In the genomic region with DNA sequence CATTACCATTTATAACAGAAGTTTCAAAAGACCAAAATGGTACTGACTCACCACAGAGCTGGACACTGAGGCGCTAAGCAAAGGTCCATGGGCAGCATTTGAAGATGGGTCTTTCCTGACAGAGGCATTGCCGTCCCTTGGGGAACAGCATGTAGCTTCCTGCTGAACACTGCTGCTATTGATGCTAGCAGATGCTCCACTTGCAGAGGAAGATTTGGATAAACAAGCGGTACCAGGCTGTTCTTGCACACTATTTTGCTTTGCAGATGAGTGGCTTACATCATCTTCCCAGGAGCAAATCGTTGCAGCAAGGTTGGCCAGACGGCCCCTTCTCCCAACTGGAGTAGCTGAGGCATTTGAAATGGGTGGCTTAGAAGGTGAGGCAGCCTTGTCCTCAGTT, we compare ENCODE assay signal across 15 mouse cellular contexts. TPM values are rescaled to one million over a fixed set of nuclear protein-coding genes. Genes with fewer than 3 reads are reported as not detected.
A peak's percentile ranks its signal among the peaks of the same experiment; 100 is the strongest.
DNase-seq lines count a peak whose midpoint lies in the region; ATAC-seq and TF ChIP-seq lines count a peak whose summit lies in the region.
"Had no signal": no experiment of that assay in that cellular context is flagged by ENCODE, and none has a peak within 500 bp of the region (broad histone marks: within the 10 kb centered on the region; RNA-seq: fewer than 3 reads in every experiment).

No protein-coding gene starts in this region.

- H3K4me3 ChIP-seq in hindbrain, postnatal 0 days (ENCODE audit: low read length), result no peak overlapping the region
- no peak overlapping the region for H3K4me3 ChIP-seq in hindbrain, embryonic 16.5 days (ENCODE audit: low read length)
- H3K4me3 ChIP-seq: embryonic facial prominence, embryonic 15.5 days; forebrain, embryonic 15.5 days; hindbrain, embryonic 15.5 days had no signal

- 74% methylated on average over 5 of the region's 5 CpGs for WGBS in hindbrain, postnatal 0 days
- 80% methylated on average over 5 of the region's 5 CpGs for WGBS in hindbrain, embryonic 16.5 days

- no peak overlapping the region for H3K9ac ChIP-seq in hindbrain, postnatal 0 days (replicated peaks; ENCODE audit: low read length)
- no peak overlapping the region for H3K9ac ChIP-seq in hindbrain, embryonic 16.5 days (ENCODE audit: low read depth, low read length)
- H3K9ac ChIP-seq: embryonic facial prominence, embryonic 15.5 days; forebrain, embryonic 15.5 days; hindbrain, embryonic 15.5 days had no signal

- H3K27me3 ChIP-seq in hindbrain, postnatal 0 days (ENCODE audit: insufficient read depth, low read length), result no peaks in the 10 kb centered on the region
- H3K27me3 ChIP-seq in hindbrain, embryonic 16.5 days (replicated peaks; ENCODE audit: control insufficient read depth, insufficient read depth, low read length), result no peaks in the 10 kb centered on the region
- H3K27me3 ChIP-seq: embryonic facial prominence, embryonic 15.5 days; forebrain, embryonic 15.5 days; hindbrain, embryonic 15.5 days had no signal

- no peak for TF ChIP-seq CTCF in hindbrain, postnatal 0 days (IDR thresholded peaks at IDR 0.05; ENCODE audit: low read depth)

- ATAC-seq in hindbrain, postnatal 0 days, result no peak
- ATAC-seq in hindbrain, embryonic 16.5 days, result no peak
- ATAC-seq: forebrain, embryonic 15.5 days had no signal

- no peak overlapping the region for H3K27ac ChIP-seq in hindbrain, postnatal 0 days
- no peak overlapping the region for H3K27ac ChIP-seq in hindbrain, embryonic 16.5 days (ENCODE audit: low read depth, low read length)
- H3K27ac ChIP-seq: embryonic facial prominence, embryonic 15.5 days; forebrain, embryonic 15.5 days; hindbrain, embryonic 15.5 days; macrophage had no signal

- H3K4me2 ChIP-seq in hindbrain, postnatal 0 days (ENCODE audit: low read depth, low read length), result no peak overlapping the region
- no peak overlapping the region for H3K4me2 ChIP-seq in hindbrain, embryonic 16.5 days (ENCODE audit: low read length)
- H3K4me2 ChIP-seq: embryonic facial prominence, embryonic 15.5 days; forebrain, embryonic 15.5 days; hindbrain, embryonic 15.5 days had no signal

- H3K9me3 ChIP-seq in hindbrain, postnatal 0 days (ENCODE audit: low read length), result no peaks in the 10 kb centered on the region
- no peaks in the 10 kb centered on the region for H3K9me3 ChIP-seq in hindbrain, embryonic 16.5 days (ENCODE audit: control insufficient read depth, low read length)
- H3K9me3 ChIP-seq: embryonic facial prominence, embryonic 15.5 days; forebrain, embryonic 15.5 days; hindbrain, embryonic 15.5 days had no signal

- no peaks in the 10 kb centered on the region for H3K36me3 ChIP-seq in hindbrain, postnatal 0 days (ENCODE audit: insufficient read depth, low read length)
- H3K36me3 ChIP-seq in hindbrain, embryonic 16.5 days (ENCODE audit: control insufficient read depth, insufficient read depth, low read length), result 0 out of 2 replicates have a peak, but pooled peaks cover 3% of the 10 kb centered on the region
- H3K36me3 ChIP-seq: hindbrain, embryonic 15.5 days had no signal

- peak; percentile 5 for DNase-seq in cerebellum, adult 9-10 months
- DNase-seq in cerebellum, postnatal 14 days, result no peak
- peak; percentile 18 for DNase-seq in hindbrain, postnatal 0 days (ENCODE audit: low spot score)
- peak; percentile 92 for DNase-seq in brain, adult 2 months (ENCODE audit: low read depth, low spot score)
- peak; percentile 45 to 52 for DNase-seq in layer of hippocampus, postnatal 36 days
- DNase-seq in lung, postnatal 36 days, result no peak
- DNase-seq in spleen, postnatal 36 days (ENCODE audit: low spot score in 2 of 2), result no peak
- DNase-seq: kidney, adult 2 months; kidney, postnatal 36 days; lung, adult 18-20 months had no signal

- H3K4me1 ChIP-seq in hindbrain, postnatal 0 days (ENCODE audit: insufficient read depth, low read length), result no peaks in the 10 kb centered on the region
- H3K4me1 ChIP-seq in hindbrain, embryonic 16.5 days (ENCODE audit: control insufficient read depth, insufficient read depth, low read depth, low read length), result no peaks in the 10 kb centered on the region
- H3K4me1 ChIP-seq: embryonic facial prominence, embryonic 15.5 days; forebrain, embryonic 15.5 days; hindbrain, embryonic 15.5 days had no signal

RNA-seq across cellular contexts. Expression of gene Anln, which starts 12.9 kb away (rescaled TPM):
- total RNA-seq in hindbrain, postnatal 0 days (2014; rRNA removed), result 6.3 and 6.8 TPM in 2 replicates
- 2.7 and 3.3 TPM in 2 replicates for polyA plus RNA-seq in hindbrain, postnatal 0 days (2015; fragmentation: Nextera tagmentation; extraction: Ambion mirVana)
- polyA plus RNA-seq in hindbrain, embryonic 16.5 days (2015; fragmentation: Nextera tagmentation; extraction: Ambion mirVana), result 4.1 and 6.2 TPM in 2 replicates
- 10 to 100 TPM; 20.3 TPM for total RNA-seq in layer of hippocampus, postnatal 36 days (2021)

RNA-seq across cellular contexts. Expression of gene 9530077C05Rik, which starts 35.2 kb away (rescaled TPM):
- total RNA-seq in hindbrain, postnatal 0 days (2014; rRNA removed), result 13.8 and 15.5 TPM in 2 replicates
- 15.0 and 16.8 TPM in 2 replicates for polyA plus RNA-seq in hindbrain, postnatal 0 days (2015; fragmentation: Nextera tagmentation; extraction: Ambion mirVana)
- 16.0 and 19.3 TPM in 2 replicates for polyA plus RNA-seq in hindbrain, embryonic 16.5 days (2015; fragmentation: Nextera tagmentation; extraction: Ambion mirVana)
- total RNA-seq in layer of hippocampus, postnatal 36 days (2021), result 1 to 10 TPM; 7.1 to 7.8 TPM

Comparison
In these comparisons a context has a peak if more than half of its experiments do, and no peak if none do; other contexts are left out.
1. DNase-seq: peak in cerebellum, adult 9-10 months (single experiment), hindbrain, postnatal 0 days (single experiment), brain, adult 2 months (single experiment) and layer of hippocampus, postnatal 36 days (2 of 2); none in cerebellum, postnatal 14 days (0 of 2), lung, postnatal 36 days (single experiment) and spleen, postnatal 36 days (0 of 2).